Mouse (Mus musculus) MEL (cell line): ENCODE results near the gene Hpgds. TPM values are rescaled to one million over a fixed set of nuclear protein-coding genes. Genes with fewer than 3 reads are reported as not detected.

Source experiments
- polyA plus RNA-seq, 2 experiments: library from polyadenylated mRNA; stranded (reverse) in 1 of 2; unstranded in 1 of 2; fragments of >175 nt in 1 of 2; fragments of >200 nt in 1 of 2; gene quantifications; 2 replicates each; pipeline versions ENCODE4 v1.2.1 to v1.2.4; 2012; ENCODE audit warnings: low replicate concordance in 2 of 2, low read depth in 1 of 2; ENCODE audit not compliant: insufficient read length in 2 of 2, insufficient read depth in 1 of 2, missing spikeins in 1 of 2
- total RNA-seq: library from RNA; depleted of rRNA; stranded (reverse); fragments of 300-350 nt; gene quantifications from 2 replicates; pipeline ENCODE4 v1.2.3, GENCODE M21; 2012; rRNA removed

The Hpgds gene
- total and polyA plus RNA-seq, 3 experiments, result 0.13 TPM; not detected in 2

Other genes starting within 250 kb of the Hpgds start
- gene Smarcad1, start 102.3 kb downstream of the Hpgds start, total RNA-seq, result 41.2 and 42.7 TPM in 2 replicates
- gene Smarcad1, start 102.3 kb downstream of the Hpgds start, polyA plus RNA-seq, result 10 to 100 TPM; 40.7 to 45.0 TPM
- gene C130060K24Rik, start 236.2 kb upstream of the Hpgds start, total RNA-seq, result not detected in 2 replicates
- gene C130060K24Rik, start 236.2 kb upstream of the Hpgds start, polyA plus RNA-seq, result not detected